Mouse (Mus musculus): Measurements from ENCODE around the gene Atp8b5. TPM values are rescaled to one million over a fixed set of nuclear protein-coding genes. Genes with fewer than 3 reads are reported as not detected.

Atp8b5 gene
- polyA plus RNA-seq, 1 experiment = not detected

DNA sequence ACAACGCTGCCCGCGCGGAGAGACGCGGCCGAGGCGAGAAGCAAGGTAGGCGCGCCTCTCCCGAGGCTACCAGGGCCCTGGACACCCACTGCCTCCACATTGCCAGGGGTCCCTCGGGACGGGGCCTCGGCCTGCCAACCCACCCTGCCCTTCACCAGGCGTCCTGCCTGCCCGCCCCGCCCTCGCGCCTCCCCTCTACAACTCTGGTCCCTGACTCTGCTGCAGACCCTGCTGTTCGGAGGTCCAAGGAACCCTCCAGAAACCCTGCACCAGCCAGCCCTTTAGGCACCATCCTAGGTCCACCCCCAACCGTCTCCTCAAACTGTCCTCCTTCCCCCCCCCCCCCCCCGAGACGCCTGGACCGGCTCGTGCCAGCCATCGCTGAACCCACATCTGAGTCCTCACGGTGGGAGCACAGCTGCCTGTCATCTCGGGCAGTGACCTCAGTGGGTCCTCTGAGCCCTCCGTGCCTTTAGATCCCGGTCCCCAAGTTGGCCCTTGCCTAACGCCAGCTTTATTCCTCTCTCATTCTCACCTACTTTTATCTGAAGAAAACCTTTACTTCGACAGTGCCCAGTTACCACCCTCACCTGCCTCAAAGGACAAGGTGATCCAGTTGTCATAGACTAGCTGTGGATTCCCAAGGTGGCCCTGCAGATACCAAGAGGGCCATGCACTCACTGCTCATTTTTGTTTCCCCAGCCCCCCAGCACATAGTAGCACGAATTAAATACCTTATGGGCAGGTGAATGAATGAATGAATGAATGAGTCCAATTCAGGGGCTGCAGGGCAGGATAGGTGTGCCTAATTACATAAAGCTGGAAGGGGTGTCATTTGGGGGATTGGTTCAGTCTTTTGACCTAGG lies 115.4 kb downstream of the Atp8b5 start:
- peaks cover 23% of the 10 kb centered on the region for H3K79me2 ChIP-seq (ENCODE audit: control insufficient read depth, insufficient read depth)

DNA sequence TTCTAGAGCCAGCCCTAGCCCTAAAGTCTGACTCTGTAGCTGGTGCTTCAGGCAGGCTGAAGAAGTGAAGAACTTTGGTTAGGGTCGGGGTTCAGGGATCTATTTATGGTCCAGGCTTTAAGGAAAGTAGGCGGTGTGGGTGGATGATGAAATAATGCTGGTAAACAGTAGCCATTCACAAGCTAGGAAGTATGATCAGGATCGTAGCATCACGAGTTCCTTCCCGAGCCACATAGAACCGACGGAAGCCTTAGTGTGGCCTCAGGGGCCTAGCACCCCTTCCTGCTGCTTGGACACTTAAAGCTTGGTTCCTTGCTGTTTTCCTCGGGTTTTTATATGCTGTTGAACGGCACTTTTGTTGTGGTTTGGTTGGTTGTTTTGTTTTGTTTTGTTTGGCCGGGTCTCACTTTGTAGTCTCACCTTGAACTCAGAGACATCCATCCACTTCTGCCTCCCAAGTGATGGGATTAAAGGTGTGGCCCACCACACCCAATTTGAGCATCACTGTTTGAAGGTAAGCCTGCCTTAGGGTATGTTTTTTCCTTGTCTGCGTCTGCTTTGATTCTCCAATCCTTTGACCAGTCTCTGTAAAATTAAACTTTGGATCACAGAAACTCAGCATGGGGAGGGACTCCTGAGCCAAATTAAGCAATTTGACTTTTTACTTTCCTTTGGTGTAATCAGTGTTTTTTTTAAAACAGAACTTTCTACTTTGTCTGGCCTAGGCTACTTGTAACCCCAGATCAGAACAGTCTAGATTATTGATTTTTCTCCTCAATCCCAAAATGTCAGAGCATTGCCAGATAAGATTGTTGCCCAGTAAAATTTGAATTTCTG lies 116.5 kb downstream of the Atp8b5 start:
- H3ac ChIP-seq (ENCODE audit: control insufficient read depth, insufficient read length) = no peak overlapping the region
- H3K36me3 ChIP-seq (ENCODE audit: control insufficient read depth, insufficient read depth) = no peaks in the 10 kb centered on the region
- H3K4me3 ChIP-seq = peak overlapping the region; percentile 52
- H3K27me3 ChIP-seq (ENCODE audit: control insufficient read depth, insufficient read depth, insufficient read length) = no peaks in the 10 kb centered on the region
- TF ChIP-seq CEBPB (IDR thresholded peaks at IDR 0.05; ENCODE audit: insufficient read depth, poor library complexity, severe bottlenecking) = peak; percentile 59
- TF ChIP-seq POLR2A (IDR thresholded peaks at IDR 0.05; ENCODE audit: insufficient read length, low read depth) = peak; percentile 29
- no peak for TF ChIP-seq TCF12 (IDR thresholded peaks at IDR 0.05; ENCODE audit: insufficient read depth, poor library complexity, severe bottlenecking)
- H3K79me2 ChIP-seq (ENCODE audit: control insufficient read depth, insufficient read depth) = peaks cover 23% of the 10 kb centered on the region
- peak overlapping the region; percentile 93 for H3K4me2 ChIP-seq (ENCODE audit: low read depth)

More for the DNA sequence above, 115.4 kb downstream of the Atp8b5 start:
- H3K4me3 ChIP-seq = peak overlapping the region; percentile 52
- H3K4me2 ChIP-seq (ENCODE audit: low read depth) = peak overlapping the region; percentile 93
- H3K36me3 ChIP-seq (ENCODE audit: control insufficient read depth, insufficient read depth) = no peaks in the 10 kb centered on the region
- no peaks in the 10 kb centered on the region for H3K27me3 ChIP-seq (ENCODE audit: control insufficient read depth, insufficient read depth, insufficient read length)
- TF ChIP-seq POLR2A (IDR thresholded peaks at IDR 0.05; ENCODE audit: insufficient read length, low read depth) = no peak
- no peak for TF ChIP-seq MYOD1 (IDR thresholded peaks at IDR 0.05; ENCODE audit: control insufficient read depth in 1 of 3, insufficient read length in 2 of 3, low read depth in 2 of 3)
- peak in 1 of 3 experiments; percentile 11 for TF ChIP-seq MYOG (IDR thresholded peaks at IDR 0.05; ENCODE audit: control insufficient read depth in 1 of 3, insufficient read depth in 1 of 3, insufficient read length in 2 of 3, low read depth in 2 of 3)
- TF ChIP-seq E2F4 (IDR thresholded peaks at IDR 0.05; ENCODE audit: insufficient read depth) = no peak
- H3ac ChIP-seq (ENCODE audit: control insufficient read depth, insufficient read length) = peak overlapping the region; percentile 54

DNA sequence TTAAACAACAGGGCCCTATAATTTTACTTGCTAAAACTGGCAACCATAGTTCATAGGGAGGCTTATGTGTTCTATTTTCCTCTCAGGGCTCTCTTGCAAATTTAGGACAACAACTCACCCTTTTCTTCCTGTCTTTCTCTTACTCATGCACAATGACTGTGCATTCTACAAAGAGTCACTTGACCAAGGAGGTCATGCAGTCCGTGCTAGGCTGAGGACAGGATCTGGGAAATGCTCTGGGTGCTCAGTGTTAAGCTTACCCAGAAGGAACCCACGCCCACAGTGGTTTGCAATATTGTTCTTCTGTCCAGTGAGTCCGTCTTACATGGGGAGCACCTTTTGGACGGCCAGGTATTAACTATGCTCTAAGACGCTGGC lies 117.1 kb downstream of the Atp8b5 start:
- no peaks in the 10 kb centered on the region for H3K27me3 ChIP-seq (ENCODE audit: control insufficient read depth, insufficient read depth, insufficient read length)
- peak overlapping the region; percentile 93 for H3K4me2 ChIP-seq (ENCODE audit: low read depth)
- H3K79me2 ChIP-seq (ENCODE audit: control insufficient read depth, insufficient read depth) = peaks cover 23% of the 10 kb centered on the region
- no peak for TF ChIP-seq MYOD1 (IDR thresholded peaks at IDR 0.05; ENCODE audit: control insufficient read depth in 1 of 3, insufficient read length in 2 of 3, low read depth in 2 of 3)
- TF ChIP-seq USF1 (IDR thresholded peaks at IDR 0.05; ENCODE audit: low read depth) = no peak
- no peak for TF ChIP-seq POLR2AphosphoS2 (IDR thresholded peaks at IDR 0.05; ENCODE audit: insufficient read length, low read depth)
- no peak for TF ChIP-seq MYOG (IDR thresholded peaks at IDR 0.05; ENCODE audit: control insufficient read depth in 1 of 3, insufficient read depth in 1 of 3, insufficient read length in 2 of 3, low read depth in 2 of 3)
- no peak for TF ChIP-seq CEBPB (IDR thresholded peaks at IDR 0.05; ENCODE audit: insufficient read depth, poor library complexity, severe bottlenecking)
- TF ChIP-seq TCF12 (IDR thresholded peaks at IDR 0.05; ENCODE audit: insufficient read depth, poor library complexity, severe bottlenecking) = no peak
- TF ChIP-seq MAX (IDR thresholded peaks at IDR 0.05; ENCODE audit: low read depth) = no peak
- no peak for TF ChIP-seq E2F4 (IDR thresholded peaks at IDR 0.05; ENCODE audit: insufficient read depth)
- no peak for TF ChIP-seq SRF (IDR thresholded peaks at IDR 0.05; ENCODE audit: control insufficient read depth, insufficient read length, low read depth)
- TF ChIP-seq TCF3 (IDR thresholded peaks at IDR 0.05; ENCODE audit: insufficient read length, low read depth) = no peak
- no peak for TF ChIP-seq POLR2A (IDR thresholded peaks at IDR 0.05; ENCODE audit: insufficient read length, low read depth)
- no peak for TF ChIP-seq REST (IDR thresholded peaks at IDR 0.05; ENCODE audit: insufficient read depth, insufficient read length)
- H3K36me3 ChIP-seq (ENCODE audit: control insufficient read depth, insufficient read depth) = no peaks in the 10 kb centered on the region
- H3K4me3 ChIP-seq = peak overlapping the region; percentile 52
- no peak overlapping the region for H3ac ChIP-seq (ENCODE audit: control insufficient read depth, insufficient read length)

DNA sequence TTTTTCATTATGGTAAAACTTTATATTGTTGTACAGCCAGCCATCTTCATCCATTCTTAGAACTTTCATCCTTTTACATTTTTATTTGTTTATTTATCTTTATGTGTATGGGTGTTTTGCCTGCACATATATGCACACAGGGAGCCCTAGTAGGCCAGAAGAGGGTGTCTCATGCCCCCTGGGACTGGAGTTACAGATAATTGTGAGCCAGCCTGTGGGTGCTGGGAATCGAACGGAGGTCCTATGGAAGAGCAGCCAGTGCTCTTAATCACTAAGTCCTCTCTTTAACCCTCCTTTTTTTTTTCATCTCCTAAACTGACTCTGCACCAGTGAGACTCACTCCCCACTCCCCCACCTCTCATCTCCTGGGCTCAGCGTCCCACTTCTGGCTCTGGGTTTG lies 117.6 kb downstream of the Atp8b5 start:
- no peak overlapping the region for H3ac ChIP-seq (ENCODE audit: control insufficient read depth, insufficient read length)
- H3K4me3 ChIP-seq = peak overlapping the region; percentile 52
- peaks cover 23% of the 10 kb centered on the region for H3K79me2 ChIP-seq (ENCODE audit: control insufficient read depth, insufficient read depth)
- H3K4me2 ChIP-seq (ENCODE audit: low read depth) = peak overlapping the region; percentile 93
- no peaks in the 10 kb centered on the region for H3K36me3 ChIP-seq (ENCODE audit: control insufficient read depth, insufficient read depth)
- no peaks in the 10 kb centered on the region for H3K27me3 ChIP-seq (ENCODE audit: control insufficient read depth, insufficient read depth, insufficient read length)
- TF ChIP-seq MYOG (IDR thresholded peaks at IDR 0.05; ENCODE audit: control insufficient read depth in 1 of 3, insufficient read depth in 1 of 3, insufficient read length in 2 of 3, low read depth in 2 of 3) (no peak), USF1 (IDR thresholded peaks at IDR 0.05; ENCODE audit: low read depth) (no peak), REST (IDR thresholded peaks at IDR 0.05; ENCODE audit: insufficient read depth, insufficient read length) (no peak), POLR2AphosphoS2 (IDR thresholded peaks at IDR 0.05; ENCODE audit: insufficient read length, low read depth) (no peak), SRF (IDR thresholded peaks at IDR 0.05; ENCODE audit: control insufficient read depth, insufficient read length, low read depth) (no peak), MAX (IDR thresholded peaks at IDR 0.05; ENCODE audit: low read depth) (no peak)

- Histone ChIP-seq H3ac (ENCODE audit: control insufficient read depth, insufficient read length) (no peak overlapping the region), H3K36me3 (ENCODE audit: control insufficient read depth, insufficient read depth) (no peaks in the 10 kb centered on the region), H3K4me2 (ENCODE audit: low read depth) (no peak overlapping the region), H3K79me2 (ENCODE audit: control insufficient read depth, insufficient read depth) (peaks cover 27% of the 10 kb centered on the region), H3K27me3 (ENCODE audit: control insufficient read depth, insufficient read depth, insufficient read length) (no peaks in the 10 kb centered on the region), H3K4me3 (no peak overlapping the region)
- TF ChIP-seq TCF3 (IDR thresholded peaks at IDR 0.05; ENCODE audit: insufficient read length, low read depth) = no peak
- TF ChIP-seq SRF (IDR thresholded peaks at IDR 0.05; ENCODE audit: control insufficient read depth, insufficient read length, low read depth) = no peak
- no peak for TF ChIP-seq MYOG (IDR thresholded peaks at IDR 0.05; ENCODE audit: control insufficient read depth in 1 of 3, insufficient read depth in 1 of 3, insufficient read length in 2 of 3, low read depth in 2 of 3)
- no peak for TF ChIP-seq E2F4 (IDR thresholded peaks at IDR 0.05; ENCODE audit: insufficient read depth)
- no peak for TF ChIP-seq REST (IDR thresholded peaks at IDR 0.05; ENCODE audit: insufficient read depth, insufficient read length)
- TF ChIP-seq POLR2AphosphoS2 (IDR thresholded peaks at IDR 0.05; ENCODE audit: insufficient read length, low read depth) = no peak
- TF ChIP-seq TCF12 (IDR thresholded peaks at IDR 0.05; ENCODE audit: insufficient read depth, poor library complexity, severe bottlenecking) = no peak
- TF ChIP-seq MYOD1 (IDR thresholded peaks at IDR 0.05; ENCODE audit: control insufficient read depth in 1 of 3, insufficient read length in 2 of 3, low read depth in 2 of 3) = no peak
- TF ChIP-seq POLR2A (IDR thresholded peaks at IDR 0.05; ENCODE audit: insufficient read length, low read depth) = no peak
- TF ChIP-seq CEBPB (IDR thresholded peaks at IDR 0.05; ENCODE audit: insufficient read depth, poor library complexity, severe bottlenecking) = no peak
- no peak for TF ChIP-seq MAX (IDR thresholded peaks at IDR 0.05; ENCODE audit: low read depth)
- TF ChIP-seq USF1 (IDR thresholded peaks at IDR 0.05; ENCODE audit: low read depth) = no peak
Observed at GRCm38 (mm10) chr4:43386932-43387331, 120.0 kb downstream of the Atp8b5 start.

Measured in myocyte (in vitro differentiated cells).